Comparison of ENCODE assay signal across 8 mouse cellular contexts in the genomic region with DNA sequence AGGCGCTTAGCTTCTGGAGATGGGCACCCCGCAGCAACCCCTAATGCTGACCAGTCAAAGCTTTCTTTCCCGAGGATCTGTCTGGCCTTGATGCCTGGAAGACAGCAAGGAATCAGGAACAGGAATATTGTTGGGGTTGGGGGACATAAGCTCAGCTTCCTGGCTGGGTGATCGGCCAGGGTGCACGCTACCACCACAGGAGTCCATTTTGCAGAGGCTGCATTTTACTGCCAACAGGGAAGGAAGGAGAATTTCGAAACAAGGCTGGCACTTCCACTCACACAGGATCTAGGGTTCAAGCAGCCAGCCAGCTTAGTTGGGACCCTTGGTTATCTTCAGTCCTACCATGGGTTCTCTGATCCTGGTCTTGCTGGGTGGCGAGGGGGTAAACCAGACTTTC. TPM values are rescaled to one million over a fixed set of nuclear protein-coding genes. Genes with fewer than 3 reads are reported as not detected.
DNase-seq lines count a peak whose midpoint lies in the region; ATAC-seq lines count a peak whose summit lies in the region.

No protein-coding gene starts in this region.

- H3K27ac ChIP-seq in lung, embryonic 16.5 days (ENCODE audit: low read length), result peak overlapping the region; percentile 37; the same call in 1 of the 2 replicates
- H3K27ac ChIP-seq in embryonic facial prominence, embryonic 15.5 days (replicated peaks), result peak overlapping the region; percentile 51; the same call in 1 of the 2 replicates
- no peak overlapping the region for H3K27ac ChIP-seq in limb, embryonic 11.5 days (replicated peaks; ENCODE audit: low read depth, low read length)
- no peak overlapping the region for H3K27ac ChIP-seq in neural tube, embryonic 14.5 days (ENCODE audit: low read depth, low read length)

- H3K4me2 ChIP-seq in lung, embryonic 16.5 days (ENCODE audit: low read depth, low read length), result peak overlapping the region; percentile 85
- peak overlapping the region; percentile 63 for H3K4me2 ChIP-seq in embryonic facial prominence, embryonic 15.5 days (replicated peaks)
- peak overlapping the region; percentile 71; the same call in 1 of the 2 replicates for H3K4me2 ChIP-seq in limb, embryonic 11.5 days (ENCODE audit: low read depth, severe bottlenecking)
- H3K4me2 ChIP-seq in neural tube, embryonic 14.5 days (ENCODE audit: low read depth, low read length), result peak overlapping the region; percentile 66; the same call in 1 of the 2 replicates

- WGBS in lung, embryonic 16.5 days, result 47% methylated on average over 7 of the region's 7 CpGs
- WGBS in embryonic facial prominence, embryonic 15.5 days, result 49% methylated on average over 7 of the region's 7 CpGs
- 50% methylated on average over 7 of the region's 7 CpGs for WGBS in limb, embryonic 11.5 days
- 52% methylated on average over 7 of the region's 7 CpGs for WGBS in neural tube, embryonic 14.5 days

- H3K4me1 ChIP-seq in lung, embryonic 16.5 days (replicated peaks; ENCODE audit: control insufficient read depth, insufficient read depth, low read length), result peaks cover 9% of the 10 kb centered on the region; the same call in 1 of the 2 replicates
- peaks cover 17% of the 10 kb centered on the region for H3K4me1 ChIP-seq in embryonic facial prominence, embryonic 15.5 days
- no peaks in the 10 kb centered on the region; the same call in 1 of the 2 replicates for H3K4me1 ChIP-seq in limb, embryonic 11.5 days (ENCODE audit: control insufficient read depth, insufficient read depth, low read length)
- no peaks in the 10 kb centered on the region for H3K4me1 ChIP-seq in neural tube, embryonic 14.5 days (ENCODE audit: control insufficient read depth, insufficient read depth, low read length)

- peaks cover 3% of the 10 kb centered on the region for H3K9me3 ChIP-seq in lung, embryonic 16.5 days (ENCODE audit: control insufficient read depth, low read length)
- H3K9me3 ChIP-seq in embryonic facial prominence, embryonic 15.5 days (replicated peaks), result no peaks in the 10 kb centered on the region
- H3K9me3 ChIP-seq in limb, embryonic 11.5 days (ENCODE audit: control insufficient read depth, low read length), result no peaks in the 10 kb centered on the region
- no peaks in the 10 kb centered on the region for H3K9me3 ChIP-seq in neural tube, embryonic 14.5 days (ENCODE audit: control insufficient read depth, low read length)

- DNase-seq in lung, postnatal 25 days (ENCODE audit: low spot score), result no peak
- no peak for DNase-seq in limb, embryonic 11.5 days (ENCODE audit: low spot score)
- no peak for DNase-seq in embryo, embryonic 10.5 days (ENCODE audit: low spot score)

- peak overlapping the region; percentile 64 for H3K4me3 ChIP-seq in lung, embryonic 16.5 days (ENCODE audit: low read length)
- peak overlapping the region; percentile 50 for H3K4me3 ChIP-seq in embryonic facial prominence, embryonic 15.5 days (replicated peaks)
- H3K4me3 ChIP-seq in limb, embryonic 11.5 days (ENCODE audit: low read depth, low read length), result peak overlapping the region; percentile 56; the same call in 1 of the 2 replicates
- peak overlapping the region; percentile 58 for H3K4me3 ChIP-seq in neural tube, embryonic 14.5 days (ENCODE audit: low read depth, low read length)

- no peak for ATAC-seq in lung, embryonic 16.5 days (ENCODE audit: low read depth)
- no peak for ATAC-seq in embryonic facial prominence, embryonic 15.5 days (ENCODE audit: insufficient number of reproducible peaks, low FRiP score, low TSS enrichment, low read depth)
- no peak; the same call in 1 of the 2 replicates for ATAC-seq in limb, embryonic 11.5 days (ENCODE audit: insufficient number of reproducible peaks, low FRiP score, low TSS enrichment, low read depth)
- no peak for ATAC-seq in neural tube, embryonic 14.5 days (ENCODE audit: low read depth)
- ATAC-seq in frontal cortex, adult (ENCODE audit: low TSS enrichment), result no peak
- no peak for ATAC-seq in megakaryocyte progenitor cell, adult 5-6 weeks (replicated peaks; ENCODE audit: poor library complexity)

- peaks cover 25% of the 10 kb centered on the region for H3K36me3 ChIP-seq in lung, embryonic 16.5 days (ENCODE audit: control insufficient read depth, insufficient read depth, low read length)
- H3K36me3 ChIP-seq in embryonic facial prominence, embryonic 15.5 days, result peaks cover 37% of the 10 kb centered on the region
- H3K36me3 ChIP-seq in limb, embryonic 11.5 days (ENCODE audit: control insufficient read depth, insufficient read depth, low read length), result peaks cover 23% of the 10 kb centered on the region; the same call in 1 of the 2 replicates
- H3K36me3 ChIP-seq in neural tube, embryonic 14.5 days (ENCODE audit: control insufficient read depth, insufficient read depth, low read length), result peaks cover 21% of the 10 kb centered on the region

- H3K9ac ChIP-seq in lung, embryonic 16.5 days (ENCODE audit: low read length), result peak overlapping the region; percentile 66
- H3K9ac ChIP-seq in embryonic facial prominence, embryonic 15.5 days, result no peak overlapping the region
- H3K9ac ChIP-seq in limb, embryonic 11.5 days (ENCODE audit: low read length), result no peak overlapping the region
- no peak overlapping the region for H3K9ac ChIP-seq in neural tube, embryonic 14.5 days (replicated peaks; ENCODE audit: low read depth, low read length)

- peaks cover 3% of the 10 kb centered on the region; the same call in 1 of the 2 replicates for H3K27me3 ChIP-seq in lung, embryonic 16.5 days (ENCODE audit: control insufficient read depth, insufficient read depth, low read depth, low read length)
- H3K27me3 ChIP-seq in embryonic facial prominence, embryonic 15.5 days, result no peaks in the 10 kb centered on the region
- H3K27me3 ChIP-seq in limb, embryonic 11.5 days (ENCODE audit: control insufficient read depth, insufficient read depth, low read length), result no peaks in the 10 kb centered on the region
- H3K27me3 ChIP-seq in neural tube, embryonic 14.5 days (ENCODE audit: control insufficient read depth, insufficient read depth, low read length), result no peaks in the 10 kb centered on the region

RNA-seq across cellular contexts. Expression of a gene that starts 0.7 kb away (rescaled TPM):
- 3.5 and 5.2 TPM in 2 replicates for polyA plus RNA-seq in lung, embryonic 16.5 days (2015; fragmentation: Nextera tagmentation; extraction: Ambion mirVana)
- 13.0 and 13.7 TPM in 2 replicates for polyA plus RNA-seq in embryonic facial prominence, embryonic 15.5 days (2015; fragmentation: Nextera tagmentation; extraction: Ambion mirVana)
- polyA plus RNA-seq in limb, embryonic 11.5 days (2014; fragmentation: Nextera tagmentation; extraction: Ambion mirVana), result 5.6 and 7.5 TPM in 2 replicates
- 50.7 and 62.9 TPM in 2 replicates for polyA plus RNA-seq in neural tube, embryonic 14.5 days (2014; fragmentation: Nextera tagmentation; extraction: Ambion mirVana)
- total RNA-seq in megakaryocyte progenitor cell, adult 5-6 weeks (2015), result 1.7 and 3.8 TPM in 2 replicates
- 1.9 and 5.7 TPM in 2 replicates for total RNA-seq in megakaryocyte progenitor cell, adult 5-6 weeks (2017)

RNA-seq across cellular contexts. Expression of a gene that starts 14.7 kb away (rescaled TPM):
- 20.0 and 21.5 TPM in 2 replicates for polyA plus RNA-seq in lung, embryonic 16.5 days (2015; fragmentation: Nextera tagmentation; extraction: Ambion mirVana)
- polyA plus RNA-seq in embryonic facial prominence, embryonic 15.5 days (2015; fragmentation: Nextera tagmentation; extraction: Ambion mirVana), result 27.5 and 34.4 TPM in 2 replicates
- 4.2 and 4.4 TPM in 2 replicates for polyA plus RNA-seq in limb, embryonic 11.5 days (2014; fragmentation: Nextera tagmentation; extraction: Ambion mirVana)
- polyA plus RNA-seq in neural tube, embryonic 14.5 days (2014; fragmentation: Nextera tagmentation; extraction: Ambion mirVana), result 12.2 and 14.0 TPM in 2 replicates
- 6.2 and 7.5 TPM in 2 replicates for total RNA-seq in megakaryocyte progenitor cell, adult 5-6 weeks (2015)
- total RNA-seq in megakaryocyte progenitor cell, adult 5-6 weeks (2017), result 8.1 and 9.7 TPM in 2 replicates

RNA-seq across cellular contexts. Expression of a gene that starts 22.4 kb away (rescaled TPM):
- polyA plus RNA-seq in lung, embryonic 16.5 days (2015; fragmentation: Nextera tagmentation; extraction: Ambion mirVana), result 13.7 and 15.0 TPM in 2 replicates
- 20.1 and 24.4 TPM in 2 replicates for polyA plus RNA-seq in embryonic facial prominence, embryonic 15.5 days (2015; fragmentation: Nextera tagmentation; extraction: Ambion mirVana)
- 15.4 and 16.6 TPM in 2 replicates for polyA plus RNA-seq in limb, embryonic 11.5 days (2014; fragmentation: Nextera tagmentation; extraction: Ambion mirVana)
- 33.0 and 34.3 TPM in 2 replicates for polyA plus RNA-seq in neural tube, embryonic 14.5 days (2014; fragmentation: Nextera tagmentation; extraction: Ambion mirVana)
- 149 and 172 TPM in 2 replicates for total RNA-seq in megakaryocyte progenitor cell, adult 5-6 weeks (2015)
- 207 and 336 TPM in 2 replicates for total RNA-seq in megakaryocyte progenitor cell, adult 5-6 weeks (2017)

RNA-seq across cellular contexts. Expression of a gene that starts 52.0 kb away (rescaled TPM):
- 32.6 and 38.0 TPM in 2 replicates for polyA plus RNA-seq in lung, embryonic 16.5 days (2015; fragmentation: Nextera tagmentation; extraction: Ambion mirVana)
- 33.5 and 34.0 TPM in 2 replicates for polyA plus RNA-seq in embryonic facial prominence, embryonic 15.5 days (2015; fragmentation: Nextera tagmentation; extraction: Ambion mirVana)
- 11.5 and 12.6 TPM in 2 replicates for polyA plus RNA-seq in limb, embryonic 11.5 days (2014; fragmentation: Nextera tagmentation; extraction: Ambion mirVana)
- 21.1 and 22.6 TPM in 2 replicates for polyA plus RNA-seq in neural tube, embryonic 14.5 days (2014; fragmentation: Nextera tagmentation; extraction: Ambion mirVana)
- total RNA-seq in megakaryocyte progenitor cell, adult 5-6 weeks (2015), result 53.6 and 55.0 TPM in 2 replicates
- total RNA-seq in megakaryocyte progenitor cell, adult 5-6 weeks (2017), result 60.4 and 67.8 TPM in 2 replicates

Comparison
In these comparisons a context has a peak if more than half of its experiments do, and no peak if none do; other contexts are left out.
1. H3K27ac ChIP-seq: peak in lung, embryonic 16.5 days (single experiment) and embryonic facial prominence, embryonic 15.5 days (single experiment); none in limb, embryonic 11.5 days (single experiment) and neural tube, embryonic 14.5 days (single experiment).
2. Peak in every context shown above with its lines, with median percentiles within 50 percentile points of each other: H3K4me2 ChIP-seq and H3K4me3 ChIP-seq.